Mouse (Mus musculus) kidney, adult 18-20 months (tissue): ENCODE measurements around the gene Fam161b.
"Not testable (repeated sequence)": the region's sequence is repeated elsewhere in the genome, so short reads cannot be mapped to it uniquely, and the experiment has no call there.

Experiments
- DNase-seq: peaks from one replicate; pipeline ENCODE4 v3.0.0; 2021

Gene Fam161b

GRCm38 (mm10) chr12:84373831-84374481 lies 12.3 kb upstream of the Fam161b start:
- DNase-seq = no peak

- DNase-seq = no peak
These were observed 10.0 kb upstream of the Fam161b start for GRCm38 (mm10) chr12:84371647-84372046.

DNA sequence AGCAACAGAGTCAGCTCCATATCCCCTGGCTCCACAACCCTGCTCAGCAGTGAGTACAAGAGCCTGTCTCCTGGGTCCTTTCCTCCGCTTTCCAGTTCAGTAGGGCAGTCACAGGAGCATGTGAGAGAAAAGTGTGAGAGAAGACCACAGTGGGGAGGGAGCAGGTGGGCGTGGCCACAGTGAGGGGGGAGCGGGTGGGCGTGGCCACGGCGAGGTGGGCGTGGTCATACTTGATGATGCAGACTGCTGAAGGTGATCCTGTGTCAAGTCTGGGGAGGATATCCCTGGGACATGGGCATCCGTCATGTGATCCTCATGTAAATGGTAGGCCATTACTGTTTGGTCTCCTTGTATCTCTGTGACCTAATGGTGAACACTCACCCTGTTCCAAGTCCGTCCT lies 5.3 kb upstream of the Fam161b start:
- no peak for DNase-seq

DNA sequence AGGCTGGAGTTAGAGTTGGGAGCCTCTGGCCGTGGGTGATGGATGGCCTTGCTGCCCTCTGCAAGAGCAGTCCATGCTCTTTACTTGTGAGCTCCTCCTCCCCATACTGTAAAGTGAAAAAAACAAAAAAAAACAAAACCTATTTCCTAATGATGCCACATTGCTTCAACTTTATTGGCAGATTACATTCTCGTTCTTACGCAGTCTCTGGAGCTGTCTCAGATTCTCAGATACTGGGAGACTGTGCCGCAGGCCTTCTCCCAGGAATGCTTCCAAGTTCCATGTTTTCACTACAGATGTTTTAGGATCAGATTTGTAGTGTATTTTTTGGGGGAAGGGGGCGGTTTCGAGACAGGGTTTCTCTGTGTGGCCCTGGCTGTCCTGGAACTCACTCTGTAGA lies 3.5 kb upstream of the Fam161b start:
- DNase-seq = no peak

DNA sequence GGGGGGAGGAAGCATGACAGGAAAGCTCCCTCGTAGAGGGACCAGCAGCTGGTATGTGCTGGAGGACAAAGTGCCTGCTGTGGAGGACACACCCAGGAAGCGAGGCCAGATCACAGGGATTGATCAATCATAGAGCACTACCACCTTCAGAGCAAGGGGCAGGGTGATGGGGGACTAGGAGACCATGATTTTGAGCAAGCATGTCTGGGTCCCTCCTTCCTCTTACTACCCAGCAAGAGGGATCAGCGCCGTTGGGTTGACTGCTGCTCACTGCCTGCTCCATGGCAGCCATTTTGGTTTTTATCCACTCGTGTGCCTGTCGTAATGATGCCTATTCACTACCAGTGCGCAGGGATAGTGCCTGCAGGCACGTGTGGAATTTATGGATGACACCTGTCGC lies 2.7 kb upstream of the Fam161b start:
- DNase-seq = no peak

DNA sequence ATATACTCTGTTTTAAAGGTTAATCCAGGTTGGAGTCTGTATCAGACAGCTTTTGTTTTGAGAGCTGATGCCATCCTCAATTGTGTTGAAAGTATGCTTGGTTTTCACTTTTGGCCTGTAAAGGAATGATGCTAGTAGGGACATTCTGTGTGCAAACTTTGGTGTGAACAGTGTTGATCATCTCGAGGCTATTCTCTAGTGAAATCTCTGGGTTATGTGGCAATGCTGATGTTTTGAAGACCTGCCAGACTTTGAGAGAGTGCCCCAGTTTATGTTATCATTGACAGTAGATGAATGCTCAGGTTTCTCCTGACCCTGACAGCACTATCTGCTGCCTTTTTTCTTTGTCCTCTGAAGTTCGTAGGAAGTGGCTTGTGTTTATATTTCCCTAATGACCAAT lies 1.2 kb upstream of the Fam161b start:
- DNase-seq = no peak

- not testable (repeated sequence) for DNase-seq
These were observed 2.9 kb downstream of the Fam161b start for GRCm38 (mm10) chr12:84358699-84359098.

- DNase-seq = peak; percentile 51
These were observed 14.4 kb downstream of the Fam161b start for GRCm38 (mm10) chr12:84347192-84347591.

DNA sequence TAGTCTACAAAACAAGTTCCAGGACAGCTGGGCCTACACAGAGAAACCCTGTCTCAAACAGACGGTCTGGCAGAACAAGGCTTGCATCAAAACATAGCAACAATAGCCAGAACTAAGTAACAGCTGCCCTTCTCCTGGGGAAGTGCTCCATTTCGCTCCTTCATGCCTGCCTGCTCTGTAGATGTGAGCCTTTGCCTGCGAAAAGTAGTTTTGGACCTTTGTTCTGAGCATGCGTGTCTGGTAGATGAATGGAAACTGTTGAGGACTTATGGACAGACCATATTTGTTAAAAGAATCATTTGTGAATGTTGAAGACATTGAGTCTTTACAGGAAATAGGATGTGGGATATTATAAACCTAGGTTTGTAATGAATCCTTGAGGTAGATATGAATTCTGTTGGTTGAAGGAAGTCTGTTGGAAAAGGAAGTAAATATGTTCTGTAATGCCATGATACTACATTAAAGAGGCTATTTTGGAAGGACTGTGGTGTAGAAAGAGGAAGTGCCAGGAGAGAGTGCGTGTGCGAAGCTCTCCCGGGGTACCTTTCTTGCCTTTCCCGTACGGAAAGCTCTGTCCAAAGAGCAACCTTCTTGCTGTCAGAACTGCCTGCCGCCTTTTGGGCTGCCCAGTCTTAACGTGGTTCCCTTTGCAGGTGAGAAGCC lies 24.5 kb downstream of the Fam161b start:
- no peak for DNase-seq

GRCm38 (mm10) chr12:84327111-84327512 lies 34.5 kb downstream of the Fam161b start:
- DNase-seq = no peak

DNA sequence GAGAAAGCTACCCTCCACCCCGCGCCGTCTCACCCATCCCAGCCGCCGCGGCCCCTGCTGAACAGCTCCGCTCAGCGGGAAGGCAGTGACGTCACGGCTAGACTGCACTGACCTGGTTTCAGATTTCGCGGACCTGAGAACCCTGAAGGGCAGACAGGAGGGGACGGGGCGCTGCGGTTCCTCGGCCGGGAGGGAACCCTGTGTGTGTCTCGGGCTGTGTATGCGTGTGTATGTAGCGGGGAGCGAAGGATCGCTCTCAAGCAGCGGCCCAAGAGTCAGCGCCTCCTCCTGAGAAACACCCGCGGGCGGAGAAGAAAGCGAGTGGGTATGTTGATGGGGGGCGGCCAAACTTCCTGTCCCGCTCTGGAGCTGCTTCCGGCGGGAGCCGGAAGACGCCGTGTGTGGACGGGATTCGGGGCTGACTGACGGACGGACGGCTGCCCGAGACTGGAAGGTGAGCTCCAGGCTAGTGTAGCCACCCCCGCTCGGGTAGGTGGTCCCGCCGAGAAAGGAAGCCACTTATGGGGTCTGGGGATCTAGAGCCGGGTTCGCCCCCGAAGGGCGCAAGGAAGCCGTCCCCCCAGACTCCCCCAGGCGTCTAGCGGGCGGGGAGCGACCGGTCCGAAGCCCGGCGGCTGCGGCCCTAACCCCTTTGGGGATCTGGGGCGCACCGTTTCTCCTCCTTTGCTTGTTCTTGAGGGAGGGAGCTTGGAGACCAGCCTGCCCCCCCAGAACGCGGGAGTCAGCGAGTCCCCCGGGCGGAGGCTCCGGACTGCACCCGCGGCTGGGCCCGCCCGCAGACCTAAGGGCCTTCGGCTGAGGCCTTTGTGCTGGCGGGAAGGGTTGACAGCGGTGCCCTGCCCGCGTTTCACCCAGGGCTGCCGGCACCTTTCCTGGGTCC lies 44.7 kb downstream of the Fam161b start, which contains the start of gene Zfp410:
Gene Zfp410, plus strand, starts transcription at position 132 of the 901 bp plus-strand sequence.
- DNase-seq = peak; percentile 92

DNA sequence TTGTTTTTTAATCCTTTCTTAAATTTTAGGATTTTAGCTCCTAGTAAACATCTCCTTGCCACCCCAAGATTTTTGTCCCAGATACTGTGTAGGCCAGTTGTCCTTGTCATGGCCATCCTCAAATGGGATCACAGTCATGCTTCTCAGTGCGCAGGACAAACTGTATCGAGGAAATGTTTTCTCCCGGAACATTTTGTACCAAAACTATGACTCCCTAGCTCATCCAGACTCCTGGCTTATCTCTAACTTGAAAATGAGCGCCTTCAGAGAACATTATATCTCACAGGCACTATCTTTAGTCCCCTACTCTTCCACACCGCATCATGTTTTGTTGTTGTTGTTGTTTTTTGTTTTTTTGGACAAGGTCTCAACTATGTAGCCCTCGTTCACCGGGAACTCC lies 45.6 kb downstream of the Fam161b start:
- no peak for DNase-seq

DNA sequence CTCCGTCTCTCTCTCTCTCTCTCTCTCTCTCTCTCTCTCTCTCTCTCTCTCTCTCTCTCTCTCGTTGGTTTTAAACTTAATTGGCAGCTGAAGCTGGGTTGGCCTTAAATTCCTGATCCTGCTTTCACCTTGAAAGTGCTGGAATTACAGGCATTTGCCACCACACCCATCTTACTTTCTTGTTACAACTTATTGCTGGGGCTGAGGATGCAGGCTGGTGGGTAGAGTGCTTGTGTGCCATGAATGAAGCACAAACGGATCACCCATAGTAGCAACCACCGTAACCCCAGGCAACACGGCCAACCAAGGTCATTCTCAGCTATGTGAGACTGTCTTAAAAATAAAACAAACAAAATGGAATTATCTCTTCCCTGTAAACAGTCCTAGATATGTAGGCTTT lies 50.3 kb downstream of the Fam161b start:
- DNase-seq = no peak

GRCm38 (mm10) chr12:84304554-84304953 lies 57.1 kb downstream of the Fam161b start:
- DNase-seq = no peak

GRCm38 (mm10) chr12:84304101-84304500 lies 57.5 kb downstream of the Fam161b start:
- DNase-seq = no peak

- no peak for DNase-seq
These were observed 62.4 kb downstream of the Fam161b start for GRCm38 (mm10) chr12:84299265-84299664.

DNA sequence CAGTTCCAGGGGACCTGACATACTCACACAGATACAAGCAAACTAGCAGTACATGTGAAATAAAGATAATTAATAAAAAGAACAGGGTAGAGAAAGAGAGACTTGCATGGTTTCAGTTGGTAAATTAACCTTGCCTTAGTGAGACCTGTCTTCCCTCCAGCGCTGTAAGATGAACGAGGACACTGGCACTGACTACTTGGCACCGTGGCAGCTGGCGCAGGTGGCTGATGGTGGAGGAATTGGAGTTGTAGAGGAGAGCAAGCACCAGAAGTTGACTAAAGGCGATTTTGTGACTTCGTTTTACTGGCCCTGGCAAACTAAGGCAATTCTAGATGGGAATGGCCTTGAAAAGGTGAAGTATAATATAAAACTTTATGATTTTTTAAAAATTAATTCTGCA lies 63.8 kb downstream of the Fam161b start:
- no peak for DNase-seq
